Mouse (Mus musculus) hindbrain, embryonic 16.5 days (tissue): ENCODE results near the gene Phgr1. TPM values are rescaled to one million over a fixed set of nuclear protein-coding genes. Genes with fewer than 3 reads are reported as not detected.

Source experiments
- ATAC-seq: fragments of 200-750 bp; cut with Nextera tagmentation; 2 replicates; pipeline ENCODE4 v1.8.0; 2017; ENCODE audit warnings: moderate TSS enrichment, moderate library complexity
- H3K27ac ChIP-seq: fragments of 300-500 bp; sonication (generic); 2 replicates; pipeline ENCODE4 v1.5.1; 2014; ENCODE audit warnings: low read depth, mild to moderate bottlenecking, control low read depth, low read length, moderate library complexity
- H3K27me3 ChIP-seq: fragments of 300-500 bp; sonication (generic); replicated peaks from 2 replicates; pipeline ENCODE4 v1.6.1; 2014; ENCODE audit warnings: low read length; ENCODE audit not compliant: control insufficient read depth, insufficient read depth
- H3K36me3 ChIP-seq: fragments of 300-500 bp; sonication (generic); 2 replicates; pipeline ENCODE4 v1.6.1; 2014; ENCODE audit warnings: mild to moderate bottlenecking, low read length, moderate library complexity, mixed read lengths; ENCODE audit not compliant: control insufficient read depth, insufficient read depth
- H3K4me1 ChIP-seq: fragments of 300-500 bp; sonication (generic); 2 replicates; pipeline ENCODE4 v1.6.1; 2014; ENCODE audit warnings: low read depth, low read length; ENCODE audit not compliant: control insufficient read depth, insufficient read depth
- H3K4me2 ChIP-seq: fragments of 300-500 bp; sonication (generic); 2 replicates; pipeline ENCODE4 v1.6.1; 2014; ENCODE audit warnings: mild to moderate bottlenecking, low read length, control low read depth, moderate library complexity
- H3K4me3 ChIP-seq: fragments of 300-500 bp; sonication (generic); 2 replicates; pipeline ENCODE4 v1.5.1; 2014; ENCODE audit warnings: mild to moderate bottlenecking, low read length, control low read depth, moderate library complexity
- H3K9ac ChIP-seq: fragments of 300-500 bp; sonication (generic); 2 replicates; pipeline ENCODE4 v1.6.1; 2014; ENCODE audit warnings: low read depth, mild to moderate bottlenecking, control low read depth, low read length, moderate library complexity
- H3K9me3 ChIP-seq: fragments of 300-500 bp; sonication (generic); 2 replicates; pipeline ENCODE4 v1.6.1; 2014; ENCODE audit warnings: mild to moderate bottlenecking, low read length, moderate library complexity; ENCODE audit not compliant: control insufficient read depth
- WGBS: fragments of 180-500 bp; shearing (Covaris S2); extraction: QIAGEN DNeasy Blood & Tissue Kit; methylation state at CpG from one replicate; pipeline ENCODE4 v1.1.7; 2014; 5-methylcytosine and 5-hydroxymethylcytosine counted together
- polyA plus RNA-seq: library from polyadenylated mRNA; unstranded; fragments of >200 nt; fragmentation: Nextera tagmentation; extraction: Ambion mirVana; gene quantifications from 2 replicates; pipeline ENCODE4 v1.2.1, GENCODE M21; 2015

The Phgr1 gene
- polyA plus RNA-seq = not detected in 2 replicates

- no peaks in the 10 kb centered on the region for H3K36me3 ChIP-seq
- WGBS = 87% methylated on average over 6 of the region's 6 CpGs
Observed at GRCm38 (mm10) chr2:118772158-118772874, at the start of gene Phgr1. Gene Phgr1, plus strand, starts transcription at chr2:118772769.

GRCm38 (mm10) chr2:118723693-118724486 lies 48.7 kb upstream of the Phgr1 start:
- H3K4me3 ChIP-seq = no peak overlapping the region
- H3K4me1 ChIP-seq = no peaks in the 10 kb centered on the region
- WGBS = 81% methylated on average over 15 of the region's 15 CpGs

More at GRCm38 (mm10) chr2:118772158-118772874, at the start of gene Phgr1:
- H3K27ac ChIP-seq = no peak within 1 kb of the TSS
- no peaks in the 10 kb centered on the region; the same call in 1 of the 2 replicates for H3K27me3 ChIP-seq
- H3K4me2 ChIP-seq = no peak within 1 kb of the TSS
- no peak within 1 kb of the TSS for H3K4me3 ChIP-seq
- peaks cover 6% of the 10 kb centered on the region for H3K4me1 ChIP-seq
- no peak for ATAC-seq
- H3K9me3 ChIP-seq = no peaks in the 10 kb centered on the region
- H3K9ac ChIP-seq = no peak within 1 kb of the TSS

GRCm38 (mm10) chr2:118725511-118725910 lies 47.1 kb upstream of the Phgr1 start:
- H3K4me2 ChIP-seq = no peak overlapping the region
- no peak for ATAC-seq
- H3K27me3 ChIP-seq = peaks cover 3% of the 10 kb centered on the region
- H3K36me3 ChIP-seq = no peaks in the 10 kb centered on the region
- H3K9me3 ChIP-seq = no peaks in the 10 kb centered on the region
- H3K4me1 ChIP-seq = no peaks in the 10 kb centered on the region
- H3K27ac ChIP-seq = no peak overlapping the region
- 86% methylated on average over 4 of the region's 4 CpGs for WGBS
- no peak overlapping the region for H3K4me3 ChIP-seq
- no peak overlapping the region for H3K9ac ChIP-seq

More at GRCm38 (mm10) chr2:118723693-118724486, 48.7 kb upstream of the Phgr1 start:
- Histone ChIP-seq H3K27me3 (peaks cover 3% of the 10 kb centered on the region; the same call in 1 of the 2 replicates), H3K9me3 (no peaks in the 10 kb centered on the region), H3K9ac (no peak overlapping the region), H3K27ac (no peak overlapping the region), H3K36me3 (no peaks in the 10 kb centered on the region), H3K4me2 (no peak overlapping the region)
- no peak for ATAC-seq

GRCm38 (mm10) chr2:118726873-118727272 lies 45.7 kb upstream of the Phgr1 start:
- Histone ChIP-seq H3K9me3 (no peaks in the 10 kb centered on the region), H3K4me3 (no peak overlapping the region), H3K27ac (no peak overlapping the region), H3K27me3 (peaks cover 3% of the 10 kb centered on the region), H3K4me1 (no peaks in the 10 kb centered on the region), H3K9ac (no peak overlapping the region), H3K36me3 (no peaks in the 10 kb centered on the region), H3K4me2 (no peak overlapping the region)
- 83% methylated on average over 2 of the region's 2 CpGs for WGBS
- ATAC-seq = no peak

- ATAC-seq = no peak
- WGBS = 35% methylated on average over 9 of the region's 9 CpGs
- Histone ChIP-seq H3K9me3 (no peaks in the 10 kb centered on the region), H3K27me3 (peaks cover 3% of the 10 kb centered on the region), H3K4me1 (no peaks in the 10 kb centered on the region), H3K4me2 (no peak overlapping the region), H3K27ac (no peak overlapping the region), H3K9ac (no peak overlapping the region), H3K4me3 (no peak overlapping the region), H3K36me3 (no peaks in the 10 kb centered on the region)
Observed at GRCm38 (mm10) chr2:118727911-118728310, 44.7 kb upstream of the Phgr1 start.

GRCm38 (mm10) chr2:118728337-118728736 lies 44.2 kb upstream of the Phgr1 start, which contains the start of gene Plcb2:
Gene Plcb2, minus strand, starts transcription at chr2:118728438.
- H3K9ac ChIP-seq = no peak within 1 kb of the TSS
- no peaks in the 10 kb centered on the region for H3K4me1 ChIP-seq
- no peak for ATAC-seq
- H3K36me3 ChIP-seq = no peaks in the 10 kb centered on the region
- no peak within 1 kb of the TSS for H3K27ac ChIP-seq
- no peak within 1 kb of the TSS for H3K4me2 ChIP-seq
- H3K4me3 ChIP-seq = no peak within 1 kb of the TSS
- whole genome bisulfite sequencing = 40% methylated on average over 6 of the region's 7 CpGs
- no peaks in the 10 kb centered on the region for H3K9me3 ChIP-seq
- H3K27me3 ChIP-seq = peaks cover 3% of the 10 kb centered on the region

- H3K27me3 ChIP-seq = peaks cover 3% of the 10 kb centered on the region
- no peak for ATAC-seq
- no peaks in the 10 kb centered on the region for H3K36me3 ChIP-seq
- H3K27ac ChIP-seq = no peak overlapping the region
- H3K4me2 ChIP-seq = no peak overlapping the region
- no peaks in the 10 kb centered on the region for H3K4me1 ChIP-seq
- WGBS = 53% methylated on average over 4 of the region's 4 CpGs
- H3K9ac ChIP-seq = no peak overlapping the region
- no peaks in the 10 kb centered on the region for H3K9me3 ChIP-seq
- H3K4me3 ChIP-seq = no peak overlapping the region
Observed at GRCm38 (mm10) chr2:118729194-118729593, 43.4 kb upstream of the Phgr1 start.

- 22% methylated on average over 8 of the region's 8 CpGs for WGBS
- no peak overlapping the region for H3K27ac ChIP-seq
- H3K4me1 ChIP-seq = no peaks in the 10 kb centered on the region
- H3K9me3 ChIP-seq = no peaks in the 10 kb centered on the region
- ATAC-seq = peak; percentile 9; the same call in 1 of the 2 replicates
- no peak overlapping the region for H3K9ac ChIP-seq
- H3K27me3 ChIP-seq = peaks cover 3% of the 10 kb centered on the region
- no peaks in the 10 kb centered on the region for H3K36me3 ChIP-seq
- H3K4me2 ChIP-seq = no peak overlapping the region
- H3K4me3 ChIP-seq = no peak overlapping the region
Observed at GRCm38 (mm10) chr2:118729816-118730621, 42.5 kb upstream of the Phgr1 start.

GRCm38 (mm10) chr2:118730622-118730915 lies 42.0 kb upstream of the Phgr1 start:
- WGBS = 7% methylated on average over 3 of the region's 3 CpGs
- H3K4me2 ChIP-seq = no peak overlapping the region
- H3K9ac ChIP-seq = no peak overlapping the region
- no peaks in the 10 kb centered on the region for H3K9me3 ChIP-seq
- no peak overlapping the region for H3K27ac ChIP-seq
- H3K4me3 ChIP-seq = no peak overlapping the region
- H3K36me3 ChIP-seq = no peaks in the 10 kb centered on the region
- peaks cover 3% of the 10 kb centered on the region for H3K27me3 ChIP-seq
- no peaks in the 10 kb centered on the region for H3K4me1 ChIP-seq
- ATAC-seq = peak; percentile 40; the same call in 1 of the 2 replicates
